Mouse (Mus musculus) heart, embryonic 16.5 days (tissue): ENCODE data around the gene Cog5. TPM values are rescaled to one million over a fixed set of nuclear protein-coding genes. Genes with fewer than 3 reads are reported as not detected.

Experiments used
- ATAC-seq: fragments of 200-750 bp; cut with Nextera tagmentation; replicated peaks from 2 replicates; pipeline ENCODE4 v1.8.0; 2017; ENCODE audit warnings: moderate number of reproducible peaks; ENCODE audit not compliant: insufficient read depth, low FRiP score; ENCODE audit errors: extremely low read depth
- H3K27ac ChIP-seq: fragments of 300-500 bp; sonication (generic); 2 replicates; pipeline ENCODE4 v1.5.1; 2014; ENCODE audit warnings: mild to moderate bottlenecking, low read length, control low read depth, moderate library complexity
- H3K27me3 ChIP-seq: fragments of 300-500 bp; sonication (generic); 2 replicates; pipeline ENCODE4 v1.6.1; 2014; ENCODE audit warnings: low read length, mixed read lengths; ENCODE audit not compliant: control insufficient read depth, insufficient read depth
- H3K36me3 ChIP-seq: fragments of 300-500 bp; sonication (generic); 2 replicates; pipeline ENCODE4 v1.6.1; 2014; ENCODE audit not compliant: control insufficient read depth, insufficient read depth
- H3K4me1 ChIP-seq: fragments of 300-500 bp; sonication (generic); 2 replicates; pipeline ENCODE4 v1.6.1; 2014; ENCODE audit warnings: low read length, mixed read lengths; ENCODE audit not compliant: control insufficient read depth, insufficient read depth
- H3K4me2 ChIP-seq: fragments of 300-500 bp; sonication (generic); 2 replicates; pipeline ENCODE4 v1.6.1; 2014; ENCODE audit warnings: low read depth, mild to moderate bottlenecking, control low read depth, low read length
- H3K4me3 ChIP-seq: fragments of 300-500 bp; sonication (generic); 2 replicates; pipeline ENCODE4 v1.5.1; 2014; ENCODE audit warnings: mild to moderate bottlenecking, control low read depth, low read length
- H3K9ac ChIP-seq: fragments of 300-500 bp; sonication (generic); 2 replicates; pipeline ENCODE4 v1.6.1; 2014; ENCODE audit warnings: low read length, control low read depth
- H3K9me3 ChIP-seq: fragments of 300-500 bp; sonication (generic); replicated peaks from 2 replicates; pipeline ENCODE4 v1.6.1; 2016; ENCODE audit warnings: low read length; ENCODE audit not compliant: control insufficient read depth
- WGBS: fragments of 180-500 bp; shearing (Covaris S2); extraction: QIAGEN DNeasy Blood & Tissue Kit; methylation state at CpG from one replicate; pipeline ENCODE4 v1.1.7; 2014; 5-methylcytosine and 5-hydroxymethylcytosine counted together
- polyA plus RNA-seq: library from polyadenylated mRNA; unstranded; fragments of >200 nt; fragmentation: Nextera tagmentation; extraction: Ambion mirVana; gene quantifications from 2 replicates; pipeline ENCODE4 v1.2.1, GENCODE M21; 2015

Gene Cog5
- polyA plus RNA-seq, 1 experiment from 2014 or later = 27.3 TPM

DNA sequence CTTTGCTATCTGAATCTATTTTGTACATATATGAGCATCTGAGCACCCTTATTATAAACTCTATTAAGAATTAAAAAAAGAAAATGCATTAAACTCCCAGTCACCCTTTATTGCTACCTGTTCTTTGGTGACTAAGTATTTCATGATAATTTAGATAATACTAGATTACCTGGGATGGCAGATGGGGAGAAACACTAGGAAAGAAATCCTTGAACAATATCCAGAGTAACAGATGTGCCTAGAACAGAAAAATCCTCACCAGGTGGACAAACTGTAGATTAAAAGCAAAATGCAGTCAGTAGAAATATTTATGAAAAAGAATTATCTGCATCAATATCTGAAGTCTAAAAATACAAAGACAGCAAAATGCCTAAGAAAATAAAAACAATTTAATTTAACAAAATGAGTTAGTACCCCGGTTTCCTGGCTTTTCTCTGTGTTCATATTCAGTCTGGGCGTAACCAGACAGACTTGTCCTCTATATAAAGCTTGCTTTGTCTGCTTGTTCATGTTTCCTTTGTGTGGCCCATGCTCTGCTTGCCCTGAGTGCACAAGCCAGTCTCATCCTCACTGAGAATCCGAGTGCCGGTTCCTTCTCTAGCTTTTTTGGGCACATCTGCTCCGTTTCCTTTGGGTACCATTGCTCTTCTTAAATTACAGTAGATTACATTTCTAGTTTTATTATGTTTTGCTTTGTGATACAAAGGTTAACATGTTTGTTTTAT is 46.1 kb downstream of the Cog5 start:
- H3K4me3 ChIP-seq = no peak overlapping the region
- H3K36me3 ChIP-seq = peaks cover 4% of the 10 kb centered on the region; the same call in 1 of the 2 replicates
- WGBS = 67% methylated on average over 5 of the region's 5 CpGs
- H3K27me3 ChIP-seq = no peaks in the 10 kb centered on the region
- peaks cover 3% of the 10 kb centered on the region; the same call in 1 of the 2 replicates for H3K4me1 ChIP-seq
- peaks cover 3% of the 10 kb centered on the region; the same call in 1 of the 2 replicates for H3K9me3 ChIP-seq
- H3K9ac ChIP-seq = no peak overlapping the region
- ATAC-seq = no peak
- H3K4me2 ChIP-seq = no peak overlapping the region
- peak overlapping the region; percentile 32; the same call in 1 of the 2 replicates for H3K27ac ChIP-seq

GRCm38 (mm10) chr12:31701411-31701810 is 46.7 kb downstream of the Cog5 start:
- Histone ChIP-seq H3K4me3 (no peak overlapping the region), H3K4me1 (peaks cover 7% of the 10 kb centered on the region; the same call in 1 of the 2 replicates), H3K36me3 (peaks cover 4% of the 10 kb centered on the region; the same call in 1 of the 2 replicates), H3K27me3 (no peaks in the 10 kb centered on the region), H3K9me3 (peaks cover 3% of the 10 kb centered on the region; the same call in 1 of the 2 replicates), H3K9ac (no peak overlapping the region), H3K4me2 (no peak overlapping the region), H3K27ac (peak overlapping the region; percentile 32; the same call in 1 of the 2 replicates)
- ATAC-seq = no peak
- 79% methylated on average over 5 of the region's 5 CpGs for WGBS

DNA sequence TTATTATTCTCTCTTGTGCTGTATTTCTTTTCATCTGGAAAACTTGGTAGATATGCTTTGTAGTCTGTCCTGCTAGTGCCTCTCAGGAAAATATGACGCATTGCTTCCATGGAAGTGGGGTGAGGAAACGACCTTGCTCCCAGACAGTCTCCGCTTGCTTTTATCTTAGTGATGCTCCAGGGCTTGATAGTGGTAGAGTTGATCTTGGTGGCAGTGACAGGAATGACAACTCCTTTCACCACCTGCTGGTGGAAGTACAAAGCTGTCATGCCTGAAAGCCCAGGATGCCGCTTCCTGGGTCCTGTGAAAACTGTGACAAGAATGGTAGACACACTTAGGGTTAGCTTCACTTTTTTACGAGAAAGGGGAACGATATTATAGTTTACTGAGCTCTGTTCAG is 49.2 kb downstream of the Cog5 start:
- Histone ChIP-seq H3K9ac (no peak overlapping the region), H3K36me3 (no peaks in the 10 kb centered on the region), H3K4me3 (no peak overlapping the region), H3K27me3 (no peaks in the 10 kb centered on the region), H3K9me3 (no peaks in the 10 kb centered on the region), H3K27ac (peak overlapping the region; percentile 80), H3K4me1 (peaks cover 7% of the 10 kb centered on the region), H3K4me2 (peak overlapping the region; percentile 46)
- 29% methylated on average over 6 of the region's 6 CpGs for whole genome bisulfite sequencing
- peak; percentile 85 for ATAC-seq

DNA sequence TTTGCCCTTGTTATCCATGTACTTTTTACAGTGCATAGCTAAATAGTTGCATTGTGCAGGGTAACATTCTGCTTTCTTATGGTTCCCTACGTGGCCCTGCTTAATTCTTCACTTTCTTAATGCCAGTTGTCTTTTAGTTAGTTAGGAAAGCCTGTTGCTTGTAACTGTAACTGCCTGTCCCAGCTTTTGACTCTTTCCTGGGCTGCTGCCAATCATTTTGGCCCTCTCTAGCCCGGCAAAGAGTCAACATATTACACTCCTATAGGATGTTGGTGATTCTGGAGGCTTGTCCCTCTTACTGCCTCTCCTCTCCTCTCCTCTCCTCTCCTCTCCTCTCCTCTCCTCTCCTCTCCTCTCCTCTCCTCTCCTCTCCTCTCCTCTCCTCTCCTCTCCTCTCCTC is 51.5 kb downstream of the Cog5 start:
- H3K9me3 ChIP-seq = no peaks in the 10 kb centered on the region
- H3K27me3 ChIP-seq = no peaks in the 10 kb centered on the region
- no peak for ATAC-seq
- H3K4me3 ChIP-seq = no peak overlapping the region
- no peaks in the 10 kb centered on the region for H3K36me3 ChIP-seq
- 0 out of 2 replicates have a peak overlapping the region, but pooled peaks have one; percentile 12 for H3K4me2 ChIP-seq
- peaks cover 7% of the 10 kb centered on the region for H3K4me1 ChIP-seq
- WGBS = 19% methylated on average over 2 of the region's 2 CpGs
- H3K9ac ChIP-seq = peak overlapping the region; percentile 20; the same call in 1 of the 2 replicates
- H3K27ac ChIP-seq = peak overlapping the region; percentile 85

DNA sequence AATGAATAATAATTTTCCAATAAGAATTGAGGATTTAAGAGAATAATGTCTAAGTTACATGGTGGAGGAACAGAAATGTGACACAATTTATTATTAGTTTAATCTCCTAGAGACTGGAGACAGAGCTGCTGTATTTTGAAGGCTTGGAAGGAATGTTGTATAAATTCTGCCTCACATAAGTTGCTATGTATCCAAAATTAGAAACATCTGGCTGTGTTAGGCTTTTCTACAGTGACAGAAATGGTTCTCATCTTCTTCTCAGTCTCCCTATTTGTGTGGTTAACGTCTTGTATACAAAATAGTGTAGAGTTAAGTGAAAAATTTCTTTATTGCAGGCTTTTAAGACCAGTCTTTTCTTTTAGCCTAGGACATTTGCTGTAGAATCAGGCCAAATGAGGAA is 52.9 kb downstream of the Cog5 start:
- Histone ChIP-seq H3K4me2 (no peak overlapping the region), H3K9ac (peak overlapping the region; percentile 34; the same call in 1 of the 2 replicates), H3K9me3 (no peaks in the 10 kb centered on the region), H3K4me1 (peaks cover 7% of the 10 kb centered on the region), H3K27ac (peak overlapping the region; percentile 59), H3K27me3 (no peaks in the 10 kb centered on the region), H3K4me3 (no peak overlapping the region), H3K36me3 (no peaks in the 10 kb centered on the region)
- WGBS = 43% methylated on average over 1 of the region's 1 CpGs
- ATAC-seq = no peak

DNA sequence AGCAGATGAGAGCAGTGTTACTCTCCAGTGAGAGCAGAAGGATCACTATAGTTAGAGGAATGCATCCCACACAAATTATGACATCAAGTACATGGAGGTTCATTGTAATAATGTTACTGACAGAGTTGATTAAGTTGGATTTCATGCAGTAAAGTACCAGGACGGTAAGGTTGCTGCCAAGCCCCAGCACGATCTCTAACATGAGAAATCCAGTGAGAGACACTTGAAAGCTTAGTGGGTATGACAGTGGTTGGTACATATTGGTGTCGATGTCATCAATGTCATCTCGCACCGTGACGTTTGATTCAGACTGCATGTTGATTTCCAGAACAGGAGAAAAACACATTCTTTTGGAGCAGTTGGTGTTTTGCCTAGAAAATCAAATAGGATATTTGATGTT is 55.0 kb downstream of the Cog5 start:
- no peaks in the 10 kb centered on the region for H3K36me3 ChIP-seq
- 65% methylated on average over 6 of the region's 6 CpGs for WGBS
- peak overlapping the region; percentile 41; the same call in 1 of the 2 replicates for H3K9ac ChIP-seq
- H3K9me3 ChIP-seq = no peaks in the 10 kb centered on the region
- no peak overlapping the region for H3K4me3 ChIP-seq
- H3K4me1 ChIP-seq = peaks cover 4% of the 10 kb centered on the region; the same call in 1 of the 2 replicates
- H3K27me3 ChIP-seq = no peaks in the 10 kb centered on the region
- H3K27ac ChIP-seq = peak overlapping the region; percentile 53
- no peak for ATAC-seq
- peak overlapping the region; percentile 37 for H3K4me2 ChIP-seq

- Histone ChIP-seq H3K4me2 (peak overlapping the region; percentile 47), H3K9me3 (no peaks in the 10 kb centered on the region), H3K4me3 (peak overlapping the region; percentile 38), H3K27ac (no peak overlapping the region), H3K36me3 (no peaks in the 10 kb centered on the region), H3K4me1 (no peaks in the 10 kb centered on the region; the same call in none of the 2 replicates), H3K27me3 (no peaks in the 10 kb centered on the region), H3K9ac (peak overlapping the region; percentile 32)
- 24% methylated on average over 5 of the region's 5 CpGs for WGBS
- ATAC-seq = no peak
Measured at GRCm38 (mm10) chr12:31712233-31712632, 57.6 kb downstream of the Cog5 start.

- 66% methylated on average over 4 of the region's 4 CpGs for whole genome bisulfite sequencing
- no peak for ATAC-seq
- H3K9me3 ChIP-seq = no peaks in the 10 kb centered on the region
- no peak overlapping the region; the same call in 1 of the 2 replicates for H3K4me2 ChIP-seq
- H3K9ac ChIP-seq = no peak overlapping the region
- H3K27ac ChIP-seq = no peak overlapping the region
- no peak overlapping the region for H3K4me3 ChIP-seq
- H3K27me3 ChIP-seq = no peaks in the 10 kb centered on the region
- no peaks in the 10 kb centered on the region for H3K36me3 ChIP-seq
- no peaks in the 10 kb centered on the region; the same call in none of the 2 replicates for H3K4me1 ChIP-seq
Measured at GRCm38 (mm10) chr12:31712727-31713126, 58.1 kb downstream of the Cog5 start.

GRCm38 (mm10) chr12:31713600-31713999 is 58.9 kb downstream of the Cog5 start, which contains the start of gene Gpr22:
Gpr22 (minus strand) TSS chr12:31713947.
- peak within 1 kb of the TSS; percentile 49 for H3K27ac ChIP-seq
- H3K4me3 ChIP-seq = peak within 1 kb of the TSS; percentile 57
- WGBS = 33% methylated on average over 6 of the region's 6 CpGs
- H3K27me3 ChIP-seq = no peaks in the 10 kb centered on the region
- no peak for ATAC-seq
- no peaks in the 10 kb centered on the region for H3K9me3 ChIP-seq
- peak within 1 kb of the TSS; percentile 80 for H3K9ac ChIP-seq
- H3K36me3 ChIP-seq = no peaks in the 10 kb centered on the region
- H3K4me1 ChIP-seq = no peaks in the 10 kb centered on the region; the same call in 1 of the 2 replicates
- H3K4me2 ChIP-seq = peak within 1 kb of the TSS; percentile 65
